Mouse (Mus musculus): ENCODE results near the gene Dhrs7. TPM values are rescaled to one million over a fixed set of nuclear protein-coding genes. Genes with fewer than 3 reads are reported as not detected.
A peak's percentile ranks its signal among the peaks of the same experiment; 100 is the strongest.
"Not testable (repeated sequence)": the region's sequence is repeated elsewhere in the genome, so short reads cannot be mapped to it uniquely, and the experiment has no call there.

Gene Dhrs7
- 12.3 and 16.6 TPM in 2 replicates for polyA plus RNA-seq (2015; fragmentation: Nextera tagmentation; extraction: Ambion mirVana)

- WGBS, result 2% methylated on average over 33 of the region's 33 CpGs
- Histone ChIP-seq H3K4me1 (ENCODE audit: control insufficient read depth, insufficient read depth, low read length) (peaks cover 11% of the 10 kb centered on the region), H3K27ac (ENCODE audit: low read length) (peak within 1 kb of the TSS; percentile 30), H3K4me3 (ENCODE audit: low read depth, low read length) (peak within 1 kb of the TSS; percentile 56), H3K9ac (ENCODE audit: low read depth, low read length) (peak within 1 kb of the TSS; percentile 71), H3K27me3 (ENCODE audit: control insufficient read depth, insufficient read depth, low read depth, low read length) (no peaks in the 10 kb centered on the region), H3K9me3 (replicated peaks; ENCODE audit: control insufficient read depth, low read length, poor library complexity, severe bottlenecking) (no peaks in the 10 kb centered on the region), H3K4me2 (ENCODE audit: low read length) (peak within 1 kb of the TSS; percentile 81), H3K36me3 (ENCODE audit: control insufficient read depth, insufficient read depth, low read length) (no peaks in the 10 kb centered on the region)
- peak; percentile 93 for ATAC-seq
These were observed at the start of gene Dhrs7 for GRCm38 (mm10) chr12:72664735-72665337. TSS of gene Dhrs7 (minus strand) at chr12:72664909.

GRCm38 (mm10) chr12:72709981-72710380, 45.3 kb upstream of the Dhrs7 start:
- H3K27ac ChIP-seq (ENCODE audit: low read length), result no peak overlapping the region
- no peak overlapping the region for H3K4me3 ChIP-seq (ENCODE audit: low read depth, low read length)
- ATAC-seq, result no peak
- no peaks in the 10 kb centered on the region for H3K9me3 ChIP-seq (replicated peaks; ENCODE audit: control insufficient read depth, low read length, poor library complexity, severe bottlenecking)
- H3K36me3 ChIP-seq (ENCODE audit: control insufficient read depth, insufficient read depth, low read length), result no peaks in the 10 kb centered on the region
- H3K4me2 ChIP-seq (ENCODE audit: low read length), result no peak overlapping the region
- no peaks in the 10 kb centered on the region for H3K27me3 ChIP-seq (ENCODE audit: control insufficient read depth, insufficient read depth, low read depth, low read length)
- WGBS, result 91% methylated on average over 3 of the region's 3 CpGs
- H3K4me1 ChIP-seq (ENCODE audit: control insufficient read depth, insufficient read depth, low read length), result no peaks in the 10 kb centered on the region
- no peak overlapping the region for H3K9ac ChIP-seq (ENCODE audit: low read depth, low read length)

- no peak overlapping the region for H3K27ac ChIP-seq (ENCODE audit: low read length)
- H3K4me1 ChIP-seq (ENCODE audit: control insufficient read depth, insufficient read depth, low read length), result no peaks in the 10 kb centered on the region
- no peaks in the 10 kb centered on the region for H3K27me3 ChIP-seq (ENCODE audit: control insufficient read depth, insufficient read depth, low read depth, low read length)
- ATAC-seq, result no peak
- H3K4me3 ChIP-seq (ENCODE audit: low read depth, low read length), result no peak overlapping the region
- no peaks in the 10 kb centered on the region for H3K36me3 ChIP-seq (ENCODE audit: control insufficient read depth, insufficient read depth, low read length)
- H3K9me3 ChIP-seq (replicated peaks; ENCODE audit: control insufficient read depth, low read length, poor library complexity, severe bottlenecking), result no peaks in the 10 kb centered on the region
- H3K9ac ChIP-seq (ENCODE audit: low read depth, low read length), result no peak overlapping the region
- WGBS, result 95% methylated on average over 4 of the region's 4 CpGs
- H3K4me2 ChIP-seq (ENCODE audit: low read length), result no peak overlapping the region
These were observed 39.4 kb upstream of the Dhrs7 start for GRCm38 (mm10) chr12:72704068-72704467.

GRCm38 (mm10) chr12:72700013-72700412, 35.3 kb upstream of the Dhrs7 start:
- no peak overlapping the region for H3K4me2 ChIP-seq (ENCODE audit: low read length)
- H3K36me3 ChIP-seq (ENCODE audit: control insufficient read depth, insufficient read depth, low read length), result no peaks in the 10 kb centered on the region
- no peaks in the 10 kb centered on the region for H3K4me1 ChIP-seq (ENCODE audit: control insufficient read depth, insufficient read depth, low read length)
- H3K4me3 ChIP-seq (ENCODE audit: low read depth, low read length), result no peak overlapping the region
- H3K27me3 ChIP-seq (ENCODE audit: control insufficient read depth, insufficient read depth, low read depth, low read length), result no peaks in the 10 kb centered on the region
- peak; percentile 42; the same call in 1 of the 2 replicates for ATAC-seq
- H3K9ac ChIP-seq (ENCODE audit: low read depth, low read length), result no peak overlapping the region
- no peak overlapping the region for H3K27ac ChIP-seq (ENCODE audit: low read length)
- no peaks in the 10 kb centered on the region for H3K9me3 ChIP-seq (replicated peaks; ENCODE audit: control insufficient read depth, low read length, poor library complexity, severe bottlenecking)
- 17% methylated on average over 1 of the region's 1 CpGs for WGBS

GRCm38 (mm10) chr12:72694901-72695463, 30.3 kb upstream of the Dhrs7 start:
- Histone ChIP-seq H3K4me2 (ENCODE audit: low read length) (no peak overlapping the region), H3K9me3 (replicated peaks; ENCODE audit: control insufficient read depth, low read length, poor library complexity, severe bottlenecking) (no peaks in the 10 kb centered on the region), H3K27ac (ENCODE audit: low read length) (no peak overlapping the region), H3K9ac (ENCODE audit: low read depth, low read length) (no peak overlapping the region), H3K4me3 (ENCODE audit: low read depth, low read length) (no peak overlapping the region), H3K4me1 (ENCODE audit: control insufficient read depth, insufficient read depth, low read length) (no peaks in the 10 kb centered on the region), H3K36me3 (ENCODE audit: control insufficient read depth, insufficient read depth, low read length) (no peaks in the 10 kb centered on the region), H3K27me3 (ENCODE audit: control insufficient read depth, insufficient read depth, low read depth, low read length) (no peaks in the 10 kb centered on the region)
- no peak for ATAC-seq
- WGBS, result 47% methylated on average over 9 of the region's 9 CpGs

GRCm38 (mm10) chr12:72694438-72694837, 29.7 kb upstream of the Dhrs7 start:
- H3K27me3 ChIP-seq (ENCODE audit: control insufficient read depth, insufficient read depth, low read depth, low read length), result no peaks in the 10 kb centered on the region
- no peak overlapping the region for H3K4me2 ChIP-seq (ENCODE audit: low read length)
- H3K4me1 ChIP-seq (ENCODE audit: control insufficient read depth, insufficient read depth, low read length), result no peaks in the 10 kb centered on the region
- no peak overlapping the region for H3K27ac ChIP-seq (ENCODE audit: low read length)
- no peaks in the 10 kb centered on the region for H3K36me3 ChIP-seq (ENCODE audit: control insufficient read depth, insufficient read depth, low read length)
- no peak overlapping the region for H3K4me3 ChIP-seq (ENCODE audit: low read depth, low read length)
- no peaks in the 10 kb centered on the region for H3K9me3 ChIP-seq (replicated peaks; ENCODE audit: control insufficient read depth, low read length, poor library complexity, severe bottlenecking)
- H3K9ac ChIP-seq (ENCODE audit: low read depth, low read length), result no peak overlapping the region
- no peak for ATAC-seq
- WGBS, result 82% methylated on average over 12 of the region's 12 CpGs

GRCm38 (mm10) chr12:72693895-72694294, 29.2 kb upstream of the Dhrs7 start:
- no peaks in the 10 kb centered on the region for H3K9me3 ChIP-seq (replicated peaks; ENCODE audit: control insufficient read depth, low read length, poor library complexity, severe bottlenecking)
- ATAC-seq, result no peak
- no peak overlapping the region for H3K4me3 ChIP-seq (ENCODE audit: low read depth, low read length)
- no peak overlapping the region for H3K4me2 ChIP-seq (ENCODE audit: low read length)
- no peak overlapping the region for H3K27ac ChIP-seq (ENCODE audit: low read length)
- H3K9ac ChIP-seq (ENCODE audit: low read depth, low read length), result no peak overlapping the region
- no peaks in the 10 kb centered on the region for H3K27me3 ChIP-seq (ENCODE audit: control insufficient read depth, insufficient read depth, low read depth, low read length)
- no peaks in the 10 kb centered on the region for H3K4me1 ChIP-seq (ENCODE audit: control insufficient read depth, insufficient read depth, low read length)
- 41% methylated on average over 6 of the region's 6 CpGs for WGBS
- H3K36me3 ChIP-seq (ENCODE audit: control insufficient read depth, insufficient read depth, low read length), result no peaks in the 10 kb centered on the region

GRCm38 (mm10) chr12:72688281-72688680, 23.6 kb upstream of the Dhrs7 start:
- not testable (repeated sequence) for ATAC-seq; H3K4me3 ChIP-seq (ENCODE audit: low read depth, low read length); H3K27me3 ChIP-seq (ENCODE audit: control insufficient read depth, insufficient read depth, low read depth, low read length); H3K9ac ChIP-seq (ENCODE audit: low read depth, low read length); H3K27ac ChIP-seq (ENCODE audit: low read length); H3K4me1 ChIP-seq (ENCODE audit: control insufficient read depth, insufficient read depth, low read length); H3K9me3 ChIP-seq (replicated peaks; ENCODE audit: control insufficient read depth, low read length, poor library complexity, severe bottlenecking); H3K4me2 ChIP-seq (ENCODE audit: low read length); H3K36me3 ChIP-seq (ENCODE audit: control insufficient read depth, insufficient read depth, low read length)
- WGBS, result 3% methylated on average over 2 of the region's 2 CpGs

GRCm38 (mm10) chr12:72687741-72688140, 23.0 kb upstream of the Dhrs7 start:
- not testable (repeated sequence) for H3K9ac ChIP-seq (ENCODE audit: low read depth, low read length); ATAC-seq; H3K27me3 ChIP-seq (ENCODE audit: control insufficient read depth, insufficient read depth, low read depth, low read length); H3K9me3 ChIP-seq (replicated peaks; ENCODE audit: control insufficient read depth, low read length, poor library complexity, severe bottlenecking); H3K4me3 ChIP-seq (ENCODE audit: low read depth, low read length); H3K36me3 ChIP-seq (ENCODE audit: control insufficient read depth, insufficient read depth, low read length); H3K27ac ChIP-seq (ENCODE audit: low read length); H3K4me1 ChIP-seq (ENCODE audit: control insufficient read depth, insufficient read depth, low read length); H3K4me2 ChIP-seq (ENCODE audit: low read length)
- 8% methylated on average over 6 of the region's 6 CpGs for WGBS

Data from midbrain, embryonic 16.5 days (tissue).